Mouse (Mus musculus) T-helper 17 cell (primary cell): ENCODE measurements at regions not wholly inside any gene's neighbourhood (a gene's known extent, or its start where the extent isn't known, plus 50 kb on each side); places are given as distances from the start of the nearest gene placed in this dataset.

Experiments used
- in situ Hi-C, 2 experiments: fragments of 300-600 bp; cut with MboI, MseI; formaldehyde crosslinking; loops; 1 replicate in 1 of 2; 2 replicates in 1 of 2; pipeline ENCODE4 v1.15.1; 2025; ENCODE audit warnings: high pct_unique_total_duplicates in 2 of 2

GRCm38 (mm10) chr13:70891634-70892033, 50.0 kb upstream of the Adamts16 start:
- in situ Hi-C loops, result no loop called here
